Mouse (Mus musculus) right cerebral cortex, postnatal 25 days (tissue): ENCODE results near the gene Map3k20.

Experiments
- DNase-seq: peaks from one replicate; pipeline ENCODE4 v3.0.0; 2022

Map3k20 gene

GRCm38 (mm10) chr2:72281971-72282370 is 3.5 kb upstream of the Map3k20 start:
- no peak for DNase-seq

- no peak for DNase-seq
Measured at GRCm38 (mm10) chr2:72282733-72283132, 2.7 kb upstream of the Map3k20 start.

DNA sequence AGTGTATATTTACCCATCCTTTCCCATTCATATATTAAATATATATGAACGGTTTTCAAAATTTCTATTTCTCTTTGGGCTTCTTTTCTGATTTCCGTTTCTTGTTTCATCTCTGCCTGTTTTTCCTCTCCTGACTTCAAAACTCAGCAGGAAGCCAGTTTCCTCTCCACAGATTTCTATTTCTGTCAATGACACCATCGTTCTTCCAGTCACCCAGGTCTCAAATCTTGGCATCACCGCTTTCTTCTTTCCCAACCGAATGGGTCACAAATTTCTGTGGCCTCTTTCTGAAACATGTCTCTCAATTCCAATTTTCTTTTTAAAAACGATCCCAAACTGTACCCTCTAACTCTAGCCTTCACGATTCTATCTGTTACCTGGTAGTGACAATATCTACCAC is 748 bp upstream of the Map3k20 start:
- no peak for DNase-seq

GRCm38 (mm10) chr2:72285888-72286661 is 638 bp downstream of the Map3k20 start:
- no peak for DNase-seq

DNA sequence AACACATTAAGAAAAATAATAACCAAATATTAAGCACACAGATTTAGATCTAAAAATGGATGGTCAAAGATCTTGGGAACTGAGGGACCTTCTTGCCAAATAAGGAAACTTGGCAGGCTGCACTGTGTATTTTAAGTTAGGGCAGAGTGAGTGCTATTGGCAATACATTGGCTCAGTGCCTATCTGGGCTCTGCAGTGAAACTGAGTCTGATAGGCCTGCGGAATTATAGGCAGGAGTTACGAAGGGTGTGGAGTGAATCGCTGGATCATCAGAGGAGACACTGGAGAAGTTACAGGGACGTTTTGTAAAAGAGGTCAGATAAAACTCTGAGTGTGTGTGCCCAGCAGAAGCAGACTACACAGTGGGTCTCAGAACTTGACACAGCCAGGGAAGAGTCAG is 1.7 kb downstream of the Map3k20 start:
- DNase-seq = no peak

- no peak for DNase-seq
Measured at GRCm38 (mm10) chr2:72288932-72289534, 3.6 kb downstream of the Map3k20 start.

DNA sequence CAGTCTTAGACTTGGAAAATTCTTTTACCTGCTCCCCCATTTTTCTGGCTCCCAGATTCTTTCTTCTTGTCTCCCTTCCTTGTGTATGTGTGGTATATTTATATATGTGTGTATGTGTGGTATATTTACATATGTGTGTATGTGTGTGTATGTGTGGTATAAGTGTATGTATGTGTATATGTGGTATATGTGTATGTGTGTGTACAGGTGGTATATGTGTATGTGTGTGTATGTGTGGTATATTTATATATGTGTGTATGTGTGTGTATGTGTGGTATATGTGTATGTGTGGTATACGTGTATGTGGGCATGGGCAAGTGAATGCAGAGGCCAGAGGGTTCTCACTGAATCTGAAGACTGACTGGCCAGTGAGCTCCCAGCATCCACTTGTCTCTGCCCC is 5.7 kb downstream of the Map3k20 start:
- no peak for DNase-seq

- DNase-seq = no peak
Measured at GRCm38 (mm10) chr2:72292573-72292972, 7.1 kb downstream of the Map3k20 start.

GRCm38 (mm10) chr2:72294994-72295393 is 9.6 kb downstream of the Map3k20 start:
- no peak for DNase-seq

DNA sequence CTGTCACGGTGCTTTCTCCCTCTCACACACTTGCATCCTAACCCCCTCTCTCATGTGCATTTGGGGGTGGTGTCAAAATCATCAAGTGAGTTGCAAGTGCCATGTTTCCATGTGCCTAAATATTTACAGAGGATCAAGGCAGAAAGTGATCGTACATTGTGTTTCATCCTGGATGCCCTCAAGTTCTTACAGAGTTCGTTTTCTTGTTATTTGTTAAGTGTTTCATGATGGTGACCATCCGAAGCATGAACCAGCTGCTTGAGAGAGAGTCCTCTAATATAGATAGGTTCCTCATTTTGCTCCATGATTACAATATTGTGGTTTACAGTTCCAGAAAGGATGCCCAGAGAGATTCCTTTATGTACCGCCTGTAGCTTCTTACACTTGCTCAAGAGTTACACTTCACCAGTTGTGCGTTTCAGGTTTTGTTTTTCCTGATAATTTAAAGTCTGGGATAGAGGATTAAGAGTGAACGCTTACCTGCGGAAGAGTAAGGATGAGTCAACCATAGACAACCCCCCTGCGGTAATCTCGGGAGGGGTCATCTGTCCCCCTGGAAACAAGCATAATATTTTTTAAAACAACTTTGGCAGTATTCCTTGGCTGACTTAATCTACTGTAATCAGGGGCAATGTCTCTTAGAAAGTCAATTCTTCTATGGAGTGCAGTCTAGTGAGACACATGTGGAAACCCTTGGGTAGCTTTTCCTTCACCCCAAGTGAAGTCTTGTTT is 11.7 kb downstream of the Map3k20 start:
- no peak for DNase-seq

GRCm38 (mm10) chr2:72297716-72298082 is 12.3 kb downstream of the Map3k20 start:
- no peak for DNase-seq

GRCm38 (mm10) chr2:72298406-72298805 is 13.0 kb downstream of the Map3k20 start:
- DNase-seq = no peak

DNA sequence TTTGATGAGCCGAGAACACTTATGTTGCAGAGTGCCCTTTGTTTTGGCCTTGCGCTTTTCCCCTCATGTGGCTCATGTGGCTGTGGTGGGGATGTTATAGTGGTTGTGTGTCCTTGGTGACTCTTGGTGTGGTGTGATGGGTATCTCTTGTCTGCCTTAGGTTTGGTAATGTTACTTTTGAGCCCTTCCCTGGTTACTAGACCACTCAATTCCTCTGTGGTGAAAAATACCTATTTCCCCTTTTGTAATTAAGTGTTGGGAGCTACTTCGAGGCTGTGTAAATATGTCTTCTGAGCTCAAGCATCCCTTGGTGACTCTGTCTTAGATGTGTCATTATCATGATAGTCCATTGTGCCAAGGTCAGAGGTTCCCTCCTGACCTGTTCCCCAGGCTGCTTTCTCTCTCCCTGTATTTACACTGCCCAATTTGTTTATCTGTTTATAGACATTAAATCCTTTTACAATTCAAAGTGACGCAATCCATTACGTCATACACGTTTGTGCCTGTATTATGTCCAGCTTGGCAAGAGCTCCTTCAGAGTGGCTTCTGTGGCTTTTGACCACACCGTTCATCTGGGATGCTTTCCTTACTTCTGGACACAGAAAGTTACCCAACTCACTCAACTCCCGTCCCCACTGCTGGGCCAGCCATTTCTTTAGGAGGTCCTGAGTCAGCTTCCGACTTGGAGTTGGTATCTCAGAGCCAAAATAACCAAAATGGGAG is 15.9 kb downstream of the Map3k20 start:
- DNase-seq = no peak

DNA sequence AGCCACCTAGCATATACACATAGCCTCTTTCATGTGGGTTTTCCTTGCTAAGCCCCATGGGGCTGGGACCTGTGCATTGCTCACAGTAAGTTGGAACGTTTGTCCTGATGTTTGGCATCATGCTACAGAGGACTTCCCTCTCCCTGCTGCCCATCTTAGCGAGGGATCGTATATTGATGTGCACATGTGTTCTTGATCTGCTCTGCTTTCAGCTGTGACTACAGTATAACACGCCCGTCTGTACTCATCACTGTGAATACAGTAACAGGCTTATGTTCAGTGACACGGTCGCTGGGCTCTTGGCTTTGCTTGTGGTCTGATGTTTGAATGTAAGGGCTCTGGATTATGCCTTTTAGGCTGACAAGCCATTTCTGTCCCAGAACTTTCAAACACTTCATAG is 20.3 kb downstream of the Map3k20 start:
- DNase-seq = no peak

GRCm38 (mm10) chr2:72308351-72308750 is 22.9 kb downstream of the Map3k20 start:
- no peak for DNase-seq

DNA sequence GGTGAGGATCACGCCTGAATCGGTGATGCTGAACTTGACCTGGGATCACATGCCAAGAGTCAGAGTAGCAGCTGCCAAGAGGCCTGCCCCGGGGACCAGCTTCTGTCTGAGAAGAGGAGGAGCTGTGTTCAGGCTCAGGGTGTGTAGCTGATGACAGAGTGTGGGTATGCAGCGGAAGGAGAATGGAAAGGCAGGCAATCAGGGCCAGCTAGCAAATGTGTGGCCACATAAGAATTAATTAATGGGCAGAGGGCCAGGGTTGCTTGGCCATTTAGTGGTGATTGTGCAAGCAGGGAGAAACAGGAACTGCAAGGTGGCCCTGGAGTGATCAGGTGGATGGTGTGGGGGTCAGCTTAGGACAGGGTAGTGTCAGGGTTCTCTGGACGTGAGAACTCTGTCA is 23.5 kb downstream of the Map3k20 start:
- no peak for DNase-seq

- DNase-seq = no peak
Measured at GRCm38 (mm10) chr2:72311486-72311885, 26.0 kb downstream of the Map3k20 start.

GRCm38 (mm10) chr2:72313312-72313711 is 27.9 kb downstream of the Map3k20 start:
- DNase-seq = no peak

- DNase-seq = no peak
Measured at GRCm38 (mm10) chr2:72318421-72318820, 33.0 kb downstream of the Map3k20 start.

DNA sequence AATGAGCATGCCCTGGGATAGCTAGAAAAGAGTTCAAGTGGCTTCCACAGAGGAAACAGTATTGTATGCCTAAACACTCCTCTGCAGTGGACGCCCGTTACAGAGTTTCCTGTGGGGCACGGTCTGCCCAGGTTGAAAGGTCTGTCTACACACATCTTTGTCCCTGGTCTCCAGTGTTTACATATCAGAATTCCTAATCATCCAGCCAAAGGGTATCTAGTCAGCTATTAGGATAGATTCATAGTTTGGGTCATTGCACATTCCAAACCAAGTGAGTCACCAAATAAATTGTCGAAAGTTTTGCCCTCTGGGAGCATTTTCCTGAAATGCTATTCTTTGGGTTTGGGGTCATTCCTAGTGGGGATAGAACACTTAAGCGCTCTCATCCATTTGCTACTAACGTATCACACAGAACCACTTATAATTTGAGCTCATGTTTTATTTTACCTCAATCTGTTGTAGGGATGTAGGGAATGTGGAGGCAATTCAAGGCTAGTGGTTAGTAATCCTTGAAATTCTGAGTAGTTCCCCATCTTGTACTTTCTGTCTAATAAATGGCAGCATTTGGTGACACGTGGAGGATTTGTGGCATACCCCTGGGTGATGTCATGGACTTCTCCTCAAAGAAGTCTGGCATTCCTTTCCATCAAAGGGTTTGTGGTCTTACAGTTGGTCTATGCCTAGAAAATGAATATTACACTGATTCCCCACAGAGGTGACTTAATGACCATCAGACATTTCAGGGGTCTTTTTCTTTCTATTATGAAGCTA is 33.8 kb downstream of the Map3k20 start:
- DNase-seq = no peak

DNA sequence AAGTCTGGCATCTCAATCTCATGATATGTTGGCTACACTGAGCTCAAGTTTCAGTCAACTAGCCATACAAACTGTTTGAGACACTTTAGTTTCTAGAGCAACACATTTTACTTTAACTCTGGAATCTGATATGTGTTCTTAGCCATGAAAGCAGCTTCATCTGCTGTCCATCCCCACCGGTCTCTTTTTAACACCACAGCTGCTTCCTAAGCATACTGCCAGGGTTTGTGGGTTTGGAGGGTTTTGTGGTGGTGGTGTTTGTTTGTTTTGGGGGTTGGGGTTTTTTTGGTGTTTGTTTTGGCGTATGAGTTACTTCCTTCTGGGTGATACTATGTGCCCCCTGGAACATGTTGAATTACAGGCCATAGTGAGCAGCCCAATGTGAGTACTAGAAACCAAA is 35.2 kb downstream of the Map3k20 start:
- no peak for DNase-seq

- no peak for DNase-seq
Measured at GRCm38 (mm10) chr2:72321591-72321990, 36.2 kb downstream of the Map3k20 start.
